Mouse (Mus musculus) liver, embryonic 12.5 days (tissue): Measurements from ENCODE around the gene Apba2. TPM values are rescaled to one million over a fixed set of nuclear protein-coding genes. Genes with fewer than 3 reads are reported as not detected.

Source experiments
- ATAC-seq: fragments of 200-750 bp; cut with Nextera tagmentation; 2 replicates; pipeline ENCODE4 v1.8.0; 2017; ENCODE audit warnings: moderate number of reproducible peaks, mild to moderate bottlenecking, moderate library complexity
- H3K27ac ChIP-seq: fragments of 300-500 bp; sonication (generic); 2 replicates; pipeline ENCODE4 v1.5.1; 2016; ENCODE audit warnings: mild to moderate bottlenecking
- H3K27me3 ChIP-seq: fragments of 300-500 bp; sonication (generic); replicated peaks from 2 replicates; pipeline ENCODE4 v1.6.1; 2016; ENCODE audit warnings: mild to moderate bottlenecking, moderate library complexity
- H3K36me3 ChIP-seq: fragments of 300-500 bp; sonication (generic); 2 replicates; pipeline ENCODE4 v1.6.1; 2016; ENCODE audit warnings: mild to moderate bottlenecking, moderate library complexity
- H3K4me1 ChIP-seq: fragments of 300-500 bp; sonication (generic); 2 replicates; pipeline ENCODE4 v1.6.1; 2016
- H3K4me2 ChIP-seq: fragments of 300-500 bp; sonication (generic); 2 replicates; pipeline ENCODE4 v1.6.1; 2016; ENCODE audit warnings: mild to moderate bottlenecking, moderate library complexity
- H3K4me3 ChIP-seq: fragments of 300-500 bp; sonication (generic); 2 replicates; pipeline ENCODE4 v1.5.1; 2016; ENCODE audit warnings: mild to moderate bottlenecking, moderate library complexity
- H3K9ac ChIP-seq: fragments of 300-500 bp; sonication (generic); 2 replicates; pipeline ENCODE4 v1.6.1; 2016; ENCODE audit warnings: mild to moderate bottlenecking, moderate library complexity
- H3K9me3 ChIP-seq: fragments of 300-500 bp; sonication (generic); replicated peaks from 2 replicates; pipeline ENCODE4 v1.6.1; 2016; ENCODE audit warnings: mild to moderate bottlenecking, moderate library complexity
- WGBS: fragments of 180-500 bp; shearing (Covaris S2); methylation state at CpG from one replicate; pipeline ENCODE4 v1.1.7; 2016; ENCODE audit not compliant: insufficient replicate concordance; 5-methylcytosine and 5-hydroxymethylcytosine counted together
- polyA plus RNA-seq: library from polyadenylated mRNA; unstranded; fragments of >200 nt; fragmentation: Nextera tagmentation; extraction: Ambion mirVana; gene quantifications from 2 replicates; pipeline ENCODE4 v1.2.1, GENCODE M21; 2016

The Apba2 gene
- polyA plus RNA-seq, 1 experiment from 2014 or later = 0.18 TPM

DNA sequence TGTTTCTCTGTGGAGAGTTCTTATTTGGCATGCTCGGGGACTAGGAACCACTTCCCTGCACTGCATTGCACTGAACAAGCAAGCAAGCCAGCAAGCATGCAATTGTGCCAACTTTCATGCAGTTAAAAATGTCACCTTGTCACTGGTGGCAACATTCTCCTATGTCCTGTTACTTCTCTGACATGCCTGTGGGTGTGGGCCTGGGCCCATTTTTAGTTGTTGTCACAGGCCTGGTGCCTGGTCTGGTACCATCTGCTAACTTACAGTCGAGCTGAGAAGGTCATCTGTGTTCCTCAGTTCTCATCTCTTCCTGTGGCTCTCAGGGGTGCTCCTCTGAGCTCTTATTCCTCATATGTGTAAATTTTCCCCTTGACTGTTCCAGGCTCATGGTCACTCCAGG lies 33.8 kb downstream of the Apba2 start:
- no peaks in the 10 kb centered on the region for H3K4me1 ChIP-seq
- WGBS = 47% methylated on average over 2 of the region's 2 CpGs
- H3K9ac ChIP-seq = no peak overlapping the region
- no peak overlapping the region for H3K27ac ChIP-seq
- no peak overlapping the region for H3K4me2 ChIP-seq
- ATAC-seq = no peak
- H3K27me3 ChIP-seq = no peaks in the 10 kb centered on the region
- H3K4me3 ChIP-seq = no peak overlapping the region
- 0 out of 2 replicates have a peak, but pooled peaks cover 6% of the 10 kb centered on the region for H3K9me3 ChIP-seq
- H3K36me3 ChIP-seq = no peaks in the 10 kb centered on the region

DNA sequence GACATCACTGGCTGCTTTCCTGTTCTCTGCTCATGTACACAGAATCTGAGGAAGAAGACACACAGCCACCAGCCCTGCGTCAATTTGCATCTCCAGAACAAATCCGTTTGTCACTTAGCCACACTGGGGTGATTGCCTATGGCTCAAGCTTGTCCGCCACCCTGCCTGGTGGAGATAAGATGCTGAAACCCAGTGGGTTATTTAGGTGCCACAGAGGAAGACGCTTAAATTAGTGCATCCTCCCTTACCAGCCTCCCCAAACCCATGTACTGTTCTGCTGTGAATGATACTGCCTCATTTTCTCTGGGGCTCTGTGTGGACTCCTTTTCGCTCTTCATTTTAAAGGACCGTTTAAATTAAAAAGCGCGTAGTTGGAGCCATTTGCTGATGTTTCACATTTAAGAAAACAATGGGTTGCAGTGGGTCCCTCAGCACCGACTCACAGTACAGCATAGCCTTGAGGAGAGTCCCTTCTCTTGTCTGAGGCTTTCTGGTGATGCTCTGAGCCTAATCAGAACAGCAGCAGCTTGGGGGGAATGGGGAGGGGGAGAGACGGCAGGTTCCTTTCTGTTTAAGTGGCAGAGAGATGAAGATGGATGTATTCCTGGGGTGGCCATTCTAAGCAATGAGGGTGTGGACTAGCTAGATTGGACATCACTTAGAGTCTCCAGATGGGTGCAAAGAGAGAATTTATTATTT lies 38.1 kb downstream of the Apba2 start:
- Histone ChIP-seq H3K4me2 (no peak overlapping the region), H3K36me3 (no peaks in the 10 kb centered on the region), H3K4me3 (no peak overlapping the region), H3K9me3 (no peaks in the 10 kb centered on the region), H3K27me3 (no peaks in the 10 kb centered on the region), H3K4me1 (no peaks in the 10 kb centered on the region), H3K9ac (no peak overlapping the region), H3K27ac (no peak overlapping the region)
- ATAC-seq = no peak
- 51% methylated on average over 10 of the region's 10 CpGs for WGBS

DNA sequence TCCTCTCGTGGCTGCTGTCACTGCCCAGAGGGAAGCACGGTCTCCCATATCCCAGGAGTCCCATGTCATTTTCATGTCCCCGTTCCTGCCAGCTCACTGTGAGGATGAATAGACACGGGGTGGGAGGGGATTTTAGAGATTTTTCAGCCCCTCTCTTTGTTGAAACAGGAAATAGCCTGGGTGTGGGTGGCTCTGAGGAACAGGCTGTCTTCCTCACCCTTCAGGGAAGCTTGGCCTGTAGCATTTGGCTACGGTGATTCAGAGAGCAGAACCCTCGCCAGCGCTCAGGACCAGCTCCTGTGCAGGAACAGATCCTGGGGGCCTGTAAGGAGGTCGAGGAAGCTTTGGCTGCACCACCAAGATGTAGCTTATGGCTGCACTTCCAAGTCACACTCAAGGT lies 45.3 kb downstream of the Apba2 start:
- no peaks in the 10 kb centered on the region for H3K27me3 ChIP-seq
- no peak overlapping the region for H3K9ac ChIP-seq
- H3K4me3 ChIP-seq = no peak overlapping the region
- no peak overlapping the region for H3K4me2 ChIP-seq
- ATAC-seq = no peak
- no peaks in the 10 kb centered on the region for H3K36me3 ChIP-seq
- WGBS = 51% methylated on average over 8 of the region's 8 CpGs
- no peaks in the 10 kb centered on the region for H3K4me1 ChIP-seq
- no peak overlapping the region for H3K27ac ChIP-seq
- no peaks in the 10 kb centered on the region for H3K9me3 ChIP-seq

DNA sequence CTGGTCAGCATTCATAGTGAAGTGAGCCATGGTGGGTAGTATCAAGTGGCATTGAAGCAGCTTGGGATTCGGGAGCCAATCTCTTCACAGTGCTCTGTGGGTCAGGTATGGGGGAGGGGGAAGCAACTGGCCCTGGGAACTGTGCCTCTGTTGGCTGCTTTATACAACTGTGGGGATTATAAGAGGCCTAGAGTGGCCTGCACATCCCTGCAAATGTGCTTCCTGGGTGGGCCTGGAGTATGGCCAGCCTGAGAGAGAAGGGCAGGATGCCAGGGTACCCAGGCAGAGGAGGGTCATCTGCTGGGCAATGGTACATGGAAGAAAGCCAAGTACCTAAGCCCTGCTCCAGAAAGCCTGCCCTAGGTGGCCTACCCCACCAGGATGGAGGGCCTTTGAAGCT lies 49.4 kb downstream of the Apba2 start:
- no peak overlapping the region for H3K4me3 ChIP-seq
- ATAC-seq = no peak
- H3K36me3 ChIP-seq = no peaks in the 10 kb centered on the region
- H3K27ac ChIP-seq = no peak overlapping the region
- no peaks in the 10 kb centered on the region for H3K4me1 ChIP-seq
- 39% methylated on average over 1 of the region's 1 CpGs for WGBS
- H3K9ac ChIP-seq = no peak overlapping the region
- no peak overlapping the region for H3K4me2 ChIP-seq
- no peaks in the 10 kb centered on the region for H3K27me3 ChIP-seq
- H3K9me3 ChIP-seq = no peaks in the 10 kb centered on the region

DNA sequence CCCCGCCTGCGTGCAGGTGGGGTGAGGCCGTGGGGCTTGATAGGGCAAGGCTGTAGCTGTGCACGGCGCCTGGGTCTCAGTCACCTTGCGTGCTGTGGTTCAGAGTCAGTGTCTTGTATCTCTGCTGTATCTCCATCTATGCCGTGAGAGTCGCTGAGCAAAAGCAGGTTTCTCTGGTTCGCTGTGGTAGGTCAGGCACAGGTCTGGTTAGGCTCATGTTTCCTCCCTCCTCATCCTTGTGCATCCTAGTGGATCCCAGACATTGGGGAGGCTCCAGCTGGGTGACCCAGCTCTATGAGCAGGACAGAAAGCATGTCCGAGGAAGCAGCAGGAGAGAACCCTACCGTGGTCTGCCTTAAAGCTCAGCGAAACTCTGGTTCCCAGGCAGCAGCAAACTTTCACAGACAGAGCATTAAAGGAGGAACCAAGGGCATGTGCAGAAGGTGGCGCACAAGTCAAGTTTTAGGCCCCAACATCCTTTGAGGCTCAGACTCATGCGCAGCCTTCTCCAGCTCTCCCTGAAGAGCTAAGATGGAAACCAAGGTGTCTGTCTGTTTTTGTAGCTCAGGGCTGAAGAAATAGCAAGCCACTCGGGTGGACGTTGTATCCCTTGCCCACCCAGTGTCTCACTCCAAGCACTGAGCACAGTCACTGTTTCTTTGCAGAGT lies 51.2 kb downstream of the Apba2 start:
- Histone ChIP-seq H3K36me3 (no peaks in the 10 kb centered on the region), H3K4me2 (no peak overlapping the region), H3K4me3 (no peak overlapping the region), H3K9me3 (no peaks in the 10 kb centered on the region), H3K27ac (no peak overlapping the region), H3K27me3 (no peaks in the 10 kb centered on the region), H3K4me1 (no peaks in the 10 kb centered on the region), H3K9ac (no peak overlapping the region)
- ATAC-seq = no peak
- 73% methylated on average over 13 of the region's 16 CpGs for WGBS

DNA sequence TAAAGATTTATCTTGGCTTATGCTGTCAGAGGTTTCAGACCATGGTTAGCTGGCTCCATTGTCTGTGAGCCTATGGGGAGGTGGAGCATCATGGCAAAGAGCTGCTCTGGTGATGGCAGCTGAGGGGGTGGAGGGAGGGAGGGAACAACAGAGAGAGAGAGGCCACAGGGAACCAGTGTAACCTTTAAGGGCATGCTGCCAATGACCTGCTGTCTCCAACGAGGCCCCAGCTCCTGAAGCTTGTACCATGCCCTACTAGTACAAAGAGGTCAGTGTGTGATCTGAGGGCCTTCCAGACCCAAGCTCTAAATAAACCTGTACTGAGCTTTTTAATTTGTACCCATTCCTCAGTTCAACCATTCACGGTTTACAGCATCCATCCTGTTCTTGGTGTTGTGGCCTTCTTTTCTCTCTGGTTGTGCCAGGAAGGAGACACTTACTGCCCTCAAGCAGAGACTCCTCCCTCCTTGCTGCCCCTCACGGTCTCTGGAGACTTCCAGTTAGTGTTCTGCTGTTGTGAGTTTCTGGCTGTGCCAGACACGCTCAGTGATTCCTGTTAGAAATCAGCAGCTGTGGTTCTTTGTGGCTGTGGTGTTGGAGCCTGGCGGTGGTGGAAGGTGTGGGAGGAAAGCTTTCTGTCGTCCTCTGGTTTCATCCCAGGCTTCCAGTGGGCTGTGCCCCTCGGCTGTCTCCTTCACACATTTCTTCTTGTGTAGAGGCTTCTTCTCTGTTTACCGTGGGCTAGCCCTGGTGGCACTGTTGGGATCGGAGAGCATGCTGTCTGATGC lies 60.4 kb downstream of the Apba2 start:
- Histone ChIP-seq H3K36me3 (no peaks in the 10 kb centered on the region), H3K4me3 (no peak overlapping the region), H3K27me3 (no peaks in the 10 kb centered on the region), H3K27ac (no peak overlapping the region), H3K4me2 (no peak overlapping the region), H3K9me3 (no peaks in the 10 kb centered on the region), H3K4me1 (no peaks in the 10 kb centered on the region), H3K9ac (no peak overlapping the region)
- no peak for ATAC-seq
- WGBS = 49% methylated on average over 9 of the region's 9 CpGs

DNA sequence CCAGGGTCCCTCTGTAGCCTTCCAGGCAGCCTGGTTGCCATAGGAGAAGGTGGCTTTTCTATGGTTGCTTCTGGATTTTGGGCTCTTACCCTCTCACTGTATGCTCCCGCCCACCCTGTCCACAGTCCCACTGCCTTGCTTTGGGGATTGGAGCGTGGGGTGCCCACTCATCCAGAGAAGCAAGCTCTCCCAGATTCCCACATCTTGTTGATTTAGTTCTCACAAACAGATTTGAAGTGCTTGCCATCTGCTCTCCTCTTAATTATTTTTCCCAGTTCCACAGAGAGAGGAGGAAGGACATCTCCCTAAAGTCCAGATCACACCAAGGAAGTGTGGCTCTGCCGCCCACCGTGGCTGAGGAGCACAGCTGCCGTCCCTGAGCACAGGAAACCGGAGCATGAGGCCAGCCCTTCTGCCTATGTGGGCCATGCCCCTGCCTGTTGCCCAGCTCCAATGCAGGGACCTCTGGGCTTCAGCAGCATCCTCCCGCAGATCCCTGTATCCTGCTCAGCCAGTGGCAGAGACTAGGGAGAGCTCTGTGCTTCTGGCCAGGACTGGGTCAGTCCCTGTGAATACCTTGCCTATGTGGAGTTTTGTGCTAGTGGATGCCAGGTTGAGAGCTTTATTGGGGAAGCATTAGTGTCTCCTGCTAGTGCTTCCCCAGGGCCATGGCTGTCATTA lies 63.5 kb downstream of the Apba2 start:
- no peaks in the 10 kb centered on the region for H3K9me3 ChIP-seq
- H3K4me1 ChIP-seq = no peaks in the 10 kb centered on the region
- no peak for ATAC-seq
- no peak overlapping the region for H3K4me2 ChIP-seq
- 57% methylated on average over 7 of the region's 7 CpGs for WGBS
- no peak overlapping the region for H3K4me3 ChIP-seq
- no peaks in the 10 kb centered on the region for H3K27me3 ChIP-seq
- H3K9ac ChIP-seq = no peak overlapping the region
- H3K27ac ChIP-seq = no peak overlapping the region
- H3K36me3 ChIP-seq = no peaks in the 10 kb centered on the region

DNA sequence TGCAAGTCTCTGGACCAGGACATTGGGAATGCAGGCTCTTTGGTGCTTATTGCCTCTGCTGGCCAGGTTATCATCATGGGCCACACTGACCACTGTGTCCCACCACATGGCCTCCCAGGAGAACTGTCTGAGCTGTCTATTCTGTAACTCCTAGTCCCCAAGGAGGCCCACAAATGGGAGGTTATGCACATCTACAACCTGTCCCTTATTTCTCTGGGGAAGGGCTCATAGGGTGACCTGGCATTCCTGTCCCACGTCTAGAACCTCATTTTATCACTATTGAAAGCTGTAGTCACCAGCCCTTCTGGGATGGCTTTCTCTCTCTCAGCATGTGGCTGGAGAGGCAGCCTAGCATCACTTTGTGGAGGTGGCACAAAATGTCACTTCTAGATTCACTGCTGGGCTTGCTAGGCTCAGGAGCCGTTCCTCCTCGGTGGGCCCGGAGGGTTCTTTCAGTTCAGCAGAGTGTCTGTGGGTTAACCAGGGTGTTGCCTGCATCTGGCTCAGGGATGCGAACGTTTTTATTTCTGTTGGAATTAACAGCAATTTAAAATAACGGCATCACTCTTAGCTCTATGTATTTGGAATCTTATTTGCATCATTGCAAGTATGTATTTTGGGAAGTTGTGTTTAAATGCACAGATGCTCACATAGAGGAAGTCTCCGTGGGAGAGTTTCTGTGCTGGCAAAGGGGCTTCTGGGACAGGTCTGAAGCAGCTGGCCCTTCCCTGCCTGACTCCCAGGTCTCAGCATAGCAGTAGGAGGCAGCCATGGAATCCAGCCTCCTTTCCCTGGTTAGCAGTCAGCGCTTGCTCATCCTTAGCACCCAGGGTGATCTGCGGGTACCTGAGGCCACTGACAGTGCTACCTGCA lies 65.1 kb downstream of the Apba2 start:
- WGBS = 63% methylated on average over 10 of the region's 10 CpGs
- H3K27ac ChIP-seq = no peak overlapping the region
- no peak overlapping the region for H3K9ac ChIP-seq
- no peaks in the 10 kb centered on the region for H3K36me3 ChIP-seq
- H3K9me3 ChIP-seq = no peaks in the 10 kb centered on the region
- no peaks in the 10 kb centered on the region for H3K27me3 ChIP-seq
- no peak overlapping the region for H3K4me2 ChIP-seq
- no peak for ATAC-seq
- H3K4me1 ChIP-seq = no peaks in the 10 kb centered on the region
- H3K4me3 ChIP-seq = no peak overlapping the region

DNA sequence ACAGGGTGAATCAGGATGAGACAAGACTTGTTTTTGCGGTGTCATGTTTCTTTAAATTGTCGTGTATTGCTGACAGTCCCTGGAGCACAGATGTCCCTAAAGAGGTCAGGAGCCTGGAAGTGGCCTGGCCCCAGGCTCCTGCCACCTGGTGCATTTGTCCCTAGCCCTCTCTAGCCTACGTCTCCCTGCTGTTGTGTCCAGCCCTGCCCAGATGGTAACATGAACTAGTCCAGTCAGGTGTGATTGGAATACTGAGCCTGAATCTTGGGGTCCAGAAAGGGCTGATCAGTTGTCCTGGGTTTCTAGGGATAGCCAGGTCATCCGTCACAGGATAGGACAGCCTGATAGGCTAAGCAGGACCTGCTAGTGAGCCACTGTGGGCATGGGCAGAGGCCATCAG lies 67.2 kb downstream of the Apba2 start:
- no peak overlapping the region for H3K9ac ChIP-seq
- H3K27me3 ChIP-seq = no peaks in the 10 kb centered on the region
- H3K36me3 ChIP-seq = no peaks in the 10 kb centered on the region
- no peak overlapping the region for H3K27ac ChIP-seq
- 55% methylated on average over 4 of the region's 4 CpGs for WGBS
- H3K4me2 ChIP-seq = no peak overlapping the region
- no peak for ATAC-seq
- H3K9me3 ChIP-seq = no peaks in the 10 kb centered on the region
- no peak overlapping the region for H3K4me3 ChIP-seq
- H3K4me1 ChIP-seq = no peaks in the 10 kb centered on the region

DNA sequence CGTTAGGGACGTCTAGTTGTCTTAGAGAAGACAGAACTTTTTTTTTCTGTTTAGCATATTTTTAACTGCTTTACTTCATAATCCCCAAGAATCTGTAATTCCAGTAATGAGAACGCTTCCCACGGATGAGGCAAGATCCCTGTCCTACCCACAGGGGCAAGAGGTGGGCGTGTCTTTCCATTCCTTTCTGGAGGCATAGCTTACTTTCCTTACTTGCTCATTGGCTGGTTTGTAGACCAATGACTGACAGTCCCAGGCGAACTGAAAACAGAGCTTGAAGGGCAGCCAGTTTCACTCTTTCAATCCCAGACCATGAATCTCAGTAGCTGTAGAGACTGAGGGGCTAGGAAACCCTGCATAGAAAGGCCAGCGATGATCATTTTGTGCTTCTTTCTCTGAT lies 68.2 kb downstream of the Apba2 start:
- Histone ChIP-seq H3K27me3 (no peaks in the 10 kb centered on the region), H3K9ac (no peak overlapping the region), H3K9me3 (no peaks in the 10 kb centered on the region), H3K4me2 (no peak overlapping the region), H3K4me1 (no peaks in the 10 kb centered on the region), H3K4me3 (no peak overlapping the region), H3K27ac (no peak overlapping the region), H3K36me3 (no peaks in the 10 kb centered on the region)
- WGBS = 47% methylated on average over 7 of the region's 7 CpGs
- ATAC-seq = no peak

DNA sequence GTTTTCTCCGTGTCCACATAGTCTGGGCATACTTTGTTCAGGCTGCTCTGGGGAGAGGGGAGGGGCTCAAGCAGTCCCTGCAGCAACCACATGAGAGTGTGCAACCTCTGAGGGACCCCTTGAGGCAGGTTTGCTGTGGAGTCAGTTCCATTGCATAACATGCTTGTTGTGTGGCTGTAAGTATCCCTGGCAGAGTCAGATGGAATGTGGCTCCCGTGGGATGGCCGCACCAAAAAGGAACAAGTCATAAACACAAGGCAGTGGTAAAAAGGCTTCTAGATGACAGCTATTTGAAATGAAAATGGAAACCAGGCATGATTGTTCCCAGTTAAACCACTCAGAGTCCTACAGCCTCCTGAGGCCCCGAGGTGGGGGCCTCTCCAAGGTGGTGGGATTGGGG lies 69.4 kb downstream of the Apba2 start:
- Histone ChIP-seq H3K4me1 (no peaks in the 10 kb centered on the region), H3K27me3 (no peaks in the 10 kb centered on the region), H3K9me3 (no peaks in the 10 kb centered on the region), H3K9ac (no peak overlapping the region), H3K4me3 (no peak overlapping the region), H3K27ac (no peak overlapping the region), H3K36me3 (no peaks in the 10 kb centered on the region), H3K4me2 (no peak overlapping the region)
- no peak for ATAC-seq
- 67% methylated on average over 4 of the region's 4 CpGs for WGBS
